Mouse (Mus musculus) lung, postnatal 0 days (tissue): ENCODE results near the gene Itpr1.

Experiments
- CTCF ChIP-seq: IDR thresholded peaks from 2 replicates; pipeline ENCODE4 v1.5.1; 2016; ENCODE audit warnings: antibody characterized with exemption, mild to moderate bottlenecking
- EP300 ChIP-seq: IDR thresholded peaks from 2 replicates; pipeline ENCODE4 v1.6.1; 2016; ENCODE audit warnings: antibody characterized with exemption, mild to moderate bottlenecking, control low read depth

- TF ChIP-seq CTCF = no peak
- no peak for TF ChIP-seq EP300
Measured at GRCm38 (mm10) chr6:108535309-108535708, 322.4 kb downstream of the Itpr1 start.
